ENCODE assay signal across 16 mouse cellular contexts in the genomic region with DNA sequence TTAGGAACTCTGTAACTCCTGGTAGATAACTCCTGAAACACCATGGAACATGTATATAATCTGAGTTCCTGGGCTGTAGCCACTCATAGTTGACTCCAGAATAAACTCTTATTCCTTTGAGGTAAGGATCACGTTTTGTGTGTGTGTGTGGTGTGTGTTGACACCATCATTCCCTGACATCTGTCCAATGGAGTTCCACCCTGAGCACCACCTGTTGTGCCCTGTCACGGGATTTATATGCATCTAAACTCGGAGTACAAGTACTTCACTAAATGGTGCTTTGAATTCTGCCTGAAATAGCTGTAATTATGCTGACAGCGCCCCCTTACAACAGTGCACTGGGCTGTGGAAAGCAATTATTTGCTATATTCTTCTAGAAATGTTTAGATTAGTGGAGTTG. TPM values are rescaled to one million over a fixed set of nuclear protein-coding genes. Genes with fewer than 3 reads are reported as not detected.
"Had no signal": no experiment of that assay in that cellular context is flagged by ENCODE, and none has a peak within 500 bp of the region (broad histone marks: within the 10 kb centered on the region; RNA-seq: fewer than 3 reads in every experiment).

No protein-coding gene starts in this region.

- ATAC-seq: liver, postnatal 0 days; midbrain, embryonic 13.5 days; midbrain, embryonic 15.5 days had no signal

- H3K27ac ChIP-seq: liver, embryonic 15.5 days; macrophage; midbrain, embryonic 13.5 days; midbrain, embryonic 15.5 days; neural tube, embryonic 12.5 days; stomach, embryonic 15.5 days had no signal

- DNase-seq: liver, postnatal 0 days; lung, embryonic 14.5 days; lung, postnatal 14 days; lung, postnatal 36 days; right cerebral cortex, postnatal 14 days; thymus, adult 18-20 months; thymus, postnatal 14 days; thymus, postnatal 36 days had no signal

- H3K9ac ChIP-seq: liver, embryonic 15.5 days; liver, postnatal 0 days; lung, embryonic 14.5 days; midbrain, embryonic 13.5 days; midbrain, embryonic 15.5 days; neural tube, embryonic 12.5 days; stomach, embryonic 15.5 days had no signal

- H3K36me3 ChIP-seq: midbrain, embryonic 15.5 days had no signal

- H3K9me3 ChIP-seq: liver, embryonic 15.5 days; megakaryocyte, embryonic 14.5 days; midbrain, embryonic 13.5 days; midbrain, embryonic 15.5 days; neural tube, embryonic 12.5 days; stomach, embryonic 15.5 days had no signal

- H3K4me3 ChIP-seq: liver, embryonic 15.5 days; megakaryocyte, embryonic 14.5 days; midbrain, embryonic 13.5 days; midbrain, embryonic 15.5 days; neural tube, embryonic 12.5 days; stomach, embryonic 15.5 days had no signal

- H3K4me1 ChIP-seq: liver, embryonic 15.5 days; midbrain, embryonic 13.5 days; midbrain, embryonic 15.5 days; neural tube, embryonic 12.5 days; stomach, embryonic 15.5 days had no signal

- H3K4me2 ChIP-seq: liver, embryonic 15.5 days; lung, embryonic 14.5 days; midbrain, embryonic 11.5 days; midbrain, embryonic 13.5 days; midbrain, embryonic 15.5 days; neural tube, embryonic 12.5 days; stomach, embryonic 15.5 days had no signal

- H3K27me3 ChIP-seq: liver, embryonic 15.5 days; midbrain, embryonic 13.5 days; midbrain, embryonic 15.5 days; neural tube, embryonic 12.5 days; stomach, embryonic 15.5 days had no signal

RNA-seq across cellular contexts. Expression of gene Tcf7l1, which starts 45.5 kb away (rescaled TPM):
- polyA plus RNA-seq: macrophage had no signal
